Mouse (Mus musculus) MEL (cell line): Measurements from ENCODE around the gene Med21. TPM values are rescaled to one million over a fixed set of nuclear protein-coding genes. Genes with fewer than 3 reads are reported as not detected.
A peak's percentile ranks its signal among the peaks of the same experiment; 100 is the strongest.

Experiments used
- DNase-seq: peaks from one replicate; pipeline ENCODE4 v3.0.0; 2011; ENCODE audit warnings: low read depth, low spot score
- H3K27ac ChIP-seq: 2 replicates; pipeline ENCODE4 v1.5.1; 2012; ENCODE audit warnings: low read depth, mild to moderate bottlenecking, control low read depth, low read length, moderate library complexity; ENCODE audit not compliant: control insufficient read depth
- H3K27me3 ChIP-seq, 2 experiments: fragments of 150-350 bp in 1 of 2; sonication (generic) in 1 of 2; 2 replicates each; pipeline ENCODE4 v1.6.1; 2012; ENCODE audit warnings: low read length in 2 of 2, mild to moderate bottlenecking in 2 of 2, improper control_type of control experiment in 1 of 2, moderate library complexity in 1 of 2; ENCODE audit not compliant: insufficient read depth in 2 of 2, control insufficient read depth in 1 of 2
- H3K36me3 ChIP-seq, 2 experiments: 2 replicates each; pipeline ENCODE4 v1.6.1; 2012 to 2014; ENCODE audit warnings: low read length in 2 of 2, improper control_type of control experiment in 1 of 2, inconsistent platforms in 1 of 2, mild to moderate bottlenecking in 1 of 2; ENCODE audit not compliant: insufficient read depth in 2 of 2, control insufficient read depth in 1 of 2
- H3K4me1 ChIP-seq, 2 experiments: fragments of 150-350 bp in 1 of 2; sonication (generic) in 1 of 2; 2 replicates each; pipeline ENCODE4 v1.6.1; 2012; ENCODE audit warnings: low read length in 2 of 2, improper control_type of control experiment in 1 of 2, mild to moderate bottlenecking in 1 of 2; ENCODE audit not compliant: insufficient read depth in 2 of 2, control insufficient read depth in 1 of 2
- H3K4me3 ChIP-seq, 2 experiments: fragments of 150-350 bp in 1 of 2; sonication (generic) in 1 of 2; 2 replicates each; pipeline ENCODE4 v1.5.1; 2012; ENCODE audit warnings: low read depth in 2 of 2, low read length in 2 of 2, mild to moderate bottlenecking in 2 of 2, moderate library complexity in 2 of 2, control low read depth in 1 of 2, improper control_type of control experiment in 1 of 2; ENCODE audit not compliant: control insufficient read depth in 1 of 2, insufficient read depth in 1 of 2
- H3K79me2 ChIP-seq: 2 replicates; pipeline ENCODE4 v1.6.1; 2012; ENCODE audit warnings: mild to moderate bottlenecking, low read length, moderate library complexity; ENCODE audit not compliant: control insufficient read depth, poor library complexity, insufficient read depth
- H3K9ac ChIP-seq: 2 replicates; pipeline ENCODE4 v1.6.1; 2012; ENCODE audit warnings: low read depth, mild to moderate bottlenecking, control low read depth, low read length, moderate library complexity; ENCODE audit not compliant: control insufficient read depth, poor library complexity, severe bottlenecking
- H3K9me3 ChIP-seq: fragments of 150-350 bp; sonication (generic); replicated peaks from 2 replicates; pipeline ENCODE4 v1.6.1; 2012; ENCODE audit warnings: mild to moderate bottlenecking, low read length, improper control_type of control experiment, moderate library complexity; ENCODE audit not compliant: insufficient read depth
- BHLHE40 ChIP-seq: IDR thresholded peaks from 2 replicates; pipeline ENCODE4 v1.6.1; 2012; ENCODE audit warnings: low read depth, mild to moderate bottlenecking, inconsistent platforms, low read length, improper control_type of control experiment, borderline replicate concordance
- CHD2 ChIP-seq: IDR thresholded peaks from 2 replicates; pipeline ENCODE4 v1.6.1; 2011; ENCODE audit warnings: low read length, improper control_type of control experiment
- EP300 ChIP-seq, 2 experiments: IDR thresholded peaks; 2 replicates each; pipeline ENCODE4 v1.6.1; 2011; ENCODE audit warnings: improper control_type of control experiment in 2 of 2, low read length in 2 of 2, low read depth in 1 of 2, mild to moderate bottlenecking in 1 of 2
- ETS1 ChIP-seq: IDR thresholded peaks from 2 replicates; pipeline ENCODE4 v1.6.1; 2012; ENCODE audit warnings: low read depth, mild to moderate bottlenecking, inconsistent platforms, low read length, improper control_type of control experiment, moderate library complexity
- GABPA ChIP-seq: IDR thresholded peaks from 2 replicates; pipeline ENCODE4 v1.6.1; 2012; ENCODE audit warnings: low read depth, mild to moderate bottlenecking, inconsistent platforms, low read length, improper control_type of control experiment, moderate library complexity
- GATA1 ChIP-seq: IDR thresholded peaks from 2 replicates; pipeline ENCODE4 v1.6.1; 2011; ENCODE audit warnings: low read depth, low read length, improper control_type of control experiment
- HCFC1 ChIP-seq: IDR thresholded peaks from 2 replicates; pipeline ENCODE4 v1.6.1; 2012; ENCODE audit warnings: low read depth, mild to moderate bottlenecking, inconsistent platforms, low read length, improper control_type of control experiment, moderate library complexity
- KAT2A ChIP-seq: conservative IDR thresholded peaks from 2 replicates; pipeline ENCODE4 v1.6.1; 2012; ENCODE audit warnings: low read depth, low read length, improper control_type of control experiment, inconsistent platforms
- MAFK ChIP-seq: IDR thresholded peaks from 2 replicates; pipeline ENCODE4 v1.6.1; 2011; ENCODE audit warnings: low read depth, mild to moderate bottlenecking, low read length, improper control_type of control experiment, borderline replicate concordance
- MAX ChIP-seq: IDR thresholded peaks from 2 replicates; pipeline ENCODE4 v1.6.1; 2011; ENCODE audit warnings: low read length, improper control_type of control experiment
- MXI1 ChIP-seq: IDR thresholded peaks from 2 replicates; pipeline ENCODE4 v1.6.1; 2011; ENCODE audit warnings: mild to moderate bottlenecking, low read depth, low read length, improper control_type of control experiment
- MYC ChIP-seq: IDR thresholded peaks from 2 replicates; pipeline ENCODE4 v1.6.1; 2011; ENCODE audit warnings: low read depth, mild to moderate bottlenecking, low read length, improper control_type of control experiment, moderate library complexity
- NELFE ChIP-seq: IDR thresholded peaks from 2 replicates; pipeline ENCODE4 v1.6.1; 2011; ENCODE audit warnings: low read depth, low read length, improper control_type of control experiment
- NRF1 ChIP-seq: IDR thresholded peaks from 2 replicates; pipeline ENCODE4 v1.6.1; 2014; ENCODE audit warnings: low read depth, mild to moderate bottlenecking, inconsistent platforms, low read length, improper control_type of control experiment, moderate library complexity; ENCODE audit not compliant: poor library complexity, insufficient read depth, severe bottlenecking
- POLR2AphosphoS2 ChIP-seq: IDR thresholded peaks from 2 replicates; pipeline ENCODE4 v1.6.1; 2011; ENCODE audit warnings: low read length, improper control_type of control experiment
- POLR2AphosphoS5 ChIP-seq: IDR thresholded peaks from 2 replicates; pipeline ENCODE4 v1.6.1; 2012; ENCODE audit warnings: low read depth, borderline replicate concordance, mild to moderate bottlenecking, inconsistent platforms, low read length, moderate library complexity, mixed read lengths
- RCOR1 ChIP-seq: IDR thresholded peaks from 2 replicates; pipeline ENCODE4 v1.6.1; 2012; ENCODE audit warnings: low read depth, mild to moderate bottlenecking, inconsistent platforms, low read length, improper control_type of control experiment
- SIN3A ChIP-seq: IDR thresholded peaks from 2 replicates; pipeline ENCODE4 v1.6.1; 2012; ENCODE audit warnings: low read length, improper control_type of control experiment, inconsistent platforms
- TAL1 ChIP-seq: IDR thresholded peaks from 2 replicates; pipeline ENCODE4 v1.6.1; 2012; ENCODE audit warnings: mild to moderate bottlenecking, inconsistent platforms, low read length, moderate library complexity, mixed read lengths
- TCF12 ChIP-seq: IDR thresholded peaks from 2 replicates; pipeline ENCODE4 v1.6.1; 2014; ENCODE audit warnings: low read depth, mild to moderate bottlenecking, inconsistent platforms, low read length, improper control_type of control experiment, moderate library complexity
- UBTF ChIP-seq: IDR thresholded peaks from 2 replicates; pipeline ENCODE4 v1.6.1; 2012; ENCODE audit warnings: low read depth, mild to moderate bottlenecking, inconsistent platforms, low read length, improper control_type of control experiment, moderate library complexity, borderline replicate concordance; ENCODE audit not compliant: insufficient read depth
- USF1 ChIP-seq: IDR thresholded peaks from 2 replicates; pipeline ENCODE4 v1.6.1; 2014; ENCODE audit warnings: low read depth, mild to moderate bottlenecking, inconsistent platforms, low read length, improper control_type of control experiment, moderate library complexity
- USF2 ChIP-seq, 2 experiments: IDR thresholded peaks; 2 replicates each; pipeline ENCODE4 v1.6.1; 2011 to 2012; ENCODE audit warnings: improper control_type of control experiment in 2 of 2, low read length in 2 of 2, borderline replicate concordance in 1 of 2, inconsistent platforms in 1 of 2, low read depth in 1 of 2, mild to moderate bottlenecking in 1 of 2; ENCODE audit not compliant: insufficient read depth in 1 of 2
- ZC3H11A ChIP-seq: IDR thresholded peaks from 2 replicates; pipeline ENCODE4 v1.6.1; 2012; ENCODE audit warnings: low read depth, mild to moderate bottlenecking, inconsistent platforms, low read length, improper control_type of control experiment
- ZKSCAN1 ChIP-seq: IDR thresholded peaks from 2 replicates; pipeline ENCODE4 v1.6.1; 2012; ENCODE audit warnings: low read depth, mild to moderate bottlenecking, inconsistent platforms, low read length, improper control_type of control experiment, moderate library complexity
- ZNF384 ChIP-seq: IDR thresholded peaks from 2 replicates; pipeline ENCODE4 v1.6.1; 2012; ENCODE audit warnings: low read depth, mild to moderate bottlenecking, inconsistent platforms, low read length, improper control_type of control experiment
- polyA plus RNA-seq, 2 experiments: library from polyadenylated mRNA; stranded (reverse) in 1 of 2; unstranded in 1 of 2; fragments of >175 nt in 1 of 2; fragments of >200 nt in 1 of 2; gene quantifications; 2 replicates each; pipeline versions ENCODE4 v1.2.1 to v1.2.4; 2012; ENCODE audit warnings: low replicate concordance in 2 of 2, low read depth in 1 of 2; ENCODE audit not compliant: insufficient read length in 2 of 2, insufficient read depth in 1 of 2, missing spikeins in 1 of 2
- total RNA-seq: library from RNA; depleted of rRNA; stranded (reverse); fragments of 300-350 nt; gene quantifications from 2 replicates; pipeline ENCODE4 v1.2.3, GENCODE M21; 2012

Gene Med21
- total and polyA plus RNA-seq, 3 experiments: 56.7 to 79.5 TPM; not detected in 1

GRCm38 (mm10) chr6:146628123-146628522, 14.2 kb upstream of the Med21 start:
- peaks cover 10 to 30% of the 10 kb centered on the region in 2 experiments for H3K4me1 ChIP-seq
- H3K9ac ChIP-seq: no peak overlapping the region
- no peak for DNase-seq
- TF ChIP-seq NELFE (no peak), USF2 (IDR thresholded peaks at IDR 0.05; ENCODE audit: borderline replicate concordance in 1 of 2, insufficient read depth in 1 of 2, low read depth in 1 of 2, low read length in 2 of 2) (no peak), CHD2 (no peak), RCOR1 (no peak), KAT2A (no peak), ZNF384 (no peak), POLR2AphosphoS5 (no peak), ZKSCAN1 (no peak)
- H3K27ac ChIP-seq: no peak overlapping the region
- peaks cover 0 to 23% of the 10 kb centered on the region in 2 experiments; a peak in 2 of 4 replicates for H3K36me3 ChIP-seq
- no peaks in the 10 kb centered on the region for H3K27me3 ChIP-seq
- H3K4me3 ChIP-seq: no peak overlapping the region
- H3K79me2 ChIP-seq: 0 out of 2 replicates have a peak, but pooled peaks cover 1% of the 10 kb centered on the region
- no peaks in the 10 kb centered on the region for H3K9me3 ChIP-seq

GRCm38 (mm10) chr6:146629781-146630756, 12.3 kb upstream of the Med21 start:
- peaks cover 10% of the 10 kb centered on the region; the same call in 1 of the 2 replicates for H3K79me2 ChIP-seq
- peak overlapping the region; percentile 17 to 43; a peak in 3 of 4 replicates for H3K4me3 ChIP-seq
- H3K27ac ChIP-seq: peak overlapping the region; percentile 85
- peak; percentile 81 for TF ChIP-seq USF1
- no peak for TF ChIP-seq USF2 (IDR thresholded peaks at IDR 0.05; ENCODE audit: borderline replicate concordance in 1 of 2, insufficient read depth in 1 of 2, low read depth in 1 of 2, low read length in 2 of 2)
- peak; percentile 88 for TF ChIP-seq MXI1
- TF ChIP-seq GABPA: no peak
- no peak for TF ChIP-seq NRF1
- peak; percentile 78 for TF ChIP-seq GATA1
- no peak for TF ChIP-seq RCOR1
- peak; percentile 87 for TF ChIP-seq TAL1
- 0 out of 2 replicates have a peak, but pooled peaks have one; percentile 14 for TF ChIP-seq HCFC1
- TF ChIP-seq ETS1: peak; percentile 67
- peak; percentile 79 to 85 for TF ChIP-seq EP300 (IDR thresholded peaks at IDR 0.05; ENCODE audit: low read depth in 1 of 2, low read length in 2 of 2)
- no peak for TF ChIP-seq UBTF
- no peak for TF ChIP-seq MAFK
- TF ChIP-seq MAX: peak; percentile 77
- peak; percentile 95 for TF ChIP-seq BHLHE40
- peak; percentile 73 for TF ChIP-seq SIN3A
- TF ChIP-seq MYC: peak; percentile 83
- TF ChIP-seq CHD2: no peak
- peak; percentile 77 for TF ChIP-seq TCF12
- no peak for TF ChIP-seq POLR2AphosphoS2
- TF ChIP-seq ZC3H11A: no peak
- no peaks in the 10 kb centered on the region for H3K27me3 ChIP-seq
- H3K9me3 ChIP-seq: no peaks in the 10 kb centered on the region
- DNase-seq: peak; percentile 84
- H3K9ac ChIP-seq: peak overlapping the region; percentile 36
- peaks cover 12 to 33% of the 10 kb centered on the region in 2 experiments for H3K4me1 ChIP-seq
- H3K36me3 ChIP-seq: peaks cover 0 to 27% of the 10 kb centered on the region in 2 experiments; a peak in 2 of 4 replicates
